Mouse (Mus musculus) hindbrain, embryonic 11.5 days (tissue): ENCODE results near the gene Zfhx3. TPM values are rescaled to one million over a fixed set of nuclear protein-coding genes. Genes with fewer than 3 reads are reported as not detected.

Experiments used
- ATAC-seq: fragments of 200-750 bp; cut with Nextera tagmentation; 2 replicates; pipeline ENCODE4 v1.8.0; 2017; ENCODE audit warnings: mild to moderate bottlenecking, moderate TSS enrichment, moderate library complexity; ENCODE audit not compliant: low FRiP score
- DNase-seq: peaks from one replicate; pipeline ENCODE4 v3.0.0-alpha.2; 2015; ENCODE audit warnings: low spot score
- H3K27ac ChIP-seq: fragments of 300-500 bp; sonication (generic); 2 replicates; pipeline ENCODE4 v1.5.1; 2014; ENCODE audit warnings: mild to moderate bottlenecking, low read depth, low read length
- H3K27me3 ChIP-seq: fragments of 300-500 bp; sonication (generic); 2 replicates; pipeline ENCODE4 v1.6.1; 2014; ENCODE audit warnings: mild to moderate bottlenecking, low read length, moderate library complexity, mixed read lengths; ENCODE audit not compliant: control insufficient read depth, insufficient read depth
- H3K36me3 ChIP-seq: fragments of 300-500 bp; sonication (generic); 2 replicates; pipeline ENCODE4 v1.6.1; 2014; ENCODE audit warnings: mild to moderate bottlenecking, low read length, moderate library complexity, mixed read lengths; ENCODE audit not compliant: control insufficient read depth, insufficient read depth
- H3K4me1 ChIP-seq: fragments of 300-500 bp; sonication (generic); replicated peaks from 2 replicates; pipeline ENCODE4 v1.6.1; 2014; ENCODE audit warnings: low read length, mixed read lengths; ENCODE audit not compliant: control insufficient read depth, insufficient read depth
- H3K4me2 ChIP-seq: fragments of 300-500 bp; sonication (generic); replicated peaks from 2 replicates; pipeline ENCODE4 v1.6.1; 2014; ENCODE audit warnings: mild to moderate bottlenecking, low read depth, low read length
- H3K4me3 ChIP-seq: fragments of 300-500 bp; sonication (generic); 2 replicates; pipeline ENCODE4 v1.5.1; 2014; ENCODE audit warnings: low read depth, low read length
- H3K9ac ChIP-seq: fragments of 300-500 bp; sonication (generic); 2 replicates; pipeline ENCODE4 v1.6.1; 2014; ENCODE audit warnings: low read depth, low read length
- H3K9me3 ChIP-seq: fragments of 300-500 bp; sonication (generic); 2 replicates; pipeline ENCODE4 v1.6.1; 2016; ENCODE audit warnings: low read length; ENCODE audit not compliant: control insufficient read depth
- WGBS: fragments of 180-500 bp; shearing (Covaris S2); extraction: QIAGEN DNeasy Blood & Tissue Kit; methylation state at CpG from one replicate; pipeline ENCODE4 v1.1.7; 2014; 5-methylcytosine and 5-hydroxymethylcytosine counted together
- polyA plus RNA-seq: library from polyadenylated mRNA; unstranded; fragments of >200 nt; fragmentation: Nextera tagmentation; extraction: Ambion mirVana; gene quantifications from 2 replicates; pipeline ENCODE4 v1.2.1, GENCODE M21; 2014

Zfhx3 gene
- polyA plus RNA-seq, 1 experiment from 2014 or later = 47.1 TPM

DNA sequence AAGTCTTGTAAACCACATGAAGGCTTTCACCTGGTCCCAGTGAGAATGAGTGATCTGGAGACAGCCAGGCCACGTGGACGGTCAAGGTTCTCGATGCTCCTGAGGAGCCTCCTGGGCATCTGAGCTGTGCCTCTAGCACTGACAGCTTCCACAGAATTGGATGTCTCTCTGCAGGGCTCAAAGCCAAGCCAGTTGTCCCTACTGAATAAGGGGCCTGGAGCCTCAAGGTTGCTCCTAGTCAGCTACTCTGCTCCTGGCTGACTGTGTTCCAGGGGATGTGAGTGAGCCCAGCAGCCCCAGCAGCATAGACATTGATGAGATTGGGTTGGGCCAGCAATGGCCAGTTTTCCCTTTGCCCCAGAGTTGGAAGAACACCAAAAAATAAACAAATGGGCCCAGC is 927.9 kb downstream of the Zfhx3 start:
- no peaks in the 10 kb centered on the region for H3K27me3 ChIP-seq
- H3K4me2 ChIP-seq = no peak overlapping the region
- 96% methylated on average over 3 of the region's 3 CpGs for WGBS
- no peak overlapping the region for H3K27ac ChIP-seq
- no peak overlapping the region for H3K9ac ChIP-seq
- H3K4me3 ChIP-seq = no peak overlapping the region
- no peaks in the 10 kb centered on the region; the same call in 1 of the 2 replicates for H3K4me1 ChIP-seq
- H3K36me3 ChIP-seq = no peaks in the 10 kb centered on the region
- H3K9me3 ChIP-seq = no peaks in the 10 kb centered on the region
- no peak for DNase-seq
- no peak for ATAC-seq

DNA sequence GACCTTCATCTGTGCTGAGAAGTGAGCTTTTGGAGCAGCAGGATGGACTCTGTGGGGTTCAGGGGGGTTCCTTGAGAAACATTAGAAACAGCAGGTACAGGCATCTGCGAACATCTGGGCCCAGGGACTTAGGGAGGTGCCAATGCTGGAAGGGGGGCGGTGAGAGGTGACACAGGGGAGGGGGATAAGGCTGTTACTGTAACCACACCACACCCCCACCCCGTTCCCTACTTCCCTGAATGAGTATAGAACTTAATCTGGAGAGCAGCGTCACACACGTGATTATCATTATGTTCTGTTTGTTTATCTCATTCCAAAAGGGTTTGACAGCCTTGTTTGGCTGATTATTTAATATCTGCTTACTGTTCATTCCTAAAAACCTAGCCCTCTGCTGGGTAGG is 933.3 kb downstream of the Zfhx3 start:
- H3K4me2 ChIP-seq = no peak overlapping the region
- no peak overlapping the region for H3K4me3 ChIP-seq
- no peak overlapping the region for H3K27ac ChIP-seq
- no peaks in the 10 kb centered on the region for H3K4me1 ChIP-seq
- WGBS = 86% methylated on average over 5 of the region's 5 CpGs
- H3K9ac ChIP-seq = no peak overlapping the region
- no peak for DNase-seq
- H3K9me3 ChIP-seq = no peaks in the 10 kb centered on the region
- ATAC-seq = no peak
- H3K36me3 ChIP-seq = no peaks in the 10 kb centered on the region
- no peaks in the 10 kb centered on the region for H3K27me3 ChIP-seq

DNA sequence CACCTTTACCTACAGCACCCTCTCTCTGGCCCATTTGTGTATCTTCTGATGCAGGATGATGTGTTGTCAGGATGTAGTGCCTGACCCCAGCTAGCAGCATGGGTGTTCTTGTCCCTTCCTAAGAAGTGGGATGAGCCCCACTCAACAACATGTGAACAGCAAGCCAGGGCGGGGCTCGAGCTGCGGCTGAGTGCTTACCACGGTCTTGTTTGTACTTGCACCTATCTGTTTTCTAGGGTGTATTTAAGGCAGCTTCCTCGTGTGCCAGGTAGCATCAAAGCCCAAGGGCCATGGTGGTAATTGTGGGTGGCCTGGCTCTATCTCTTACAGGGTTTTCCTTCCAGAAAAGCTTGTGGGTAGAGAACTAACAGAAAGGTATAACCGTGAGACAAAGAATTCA is 937.7 kb downstream of the Zfhx3 start:
- 93% methylated on average over 6 of the region's 6 CpGs for WGBS
- Histone ChIP-seq H3K4me3 (no peak overlapping the region), H3K9ac (no peak overlapping the region), H3K4me1 (peaks cover 5% of the 10 kb centered on the region; the same call in 1 of the 2 replicates), H3K27ac (no peak overlapping the region), H3K4me2 (no peak overlapping the region), H3K27me3 (no peaks in the 10 kb centered on the region), H3K9me3 (no peaks in the 10 kb centered on the region), H3K36me3 (no peaks in the 10 kb centered on the region)
- DNase-seq (no peak), ATAC-seq (no peak)

DNA sequence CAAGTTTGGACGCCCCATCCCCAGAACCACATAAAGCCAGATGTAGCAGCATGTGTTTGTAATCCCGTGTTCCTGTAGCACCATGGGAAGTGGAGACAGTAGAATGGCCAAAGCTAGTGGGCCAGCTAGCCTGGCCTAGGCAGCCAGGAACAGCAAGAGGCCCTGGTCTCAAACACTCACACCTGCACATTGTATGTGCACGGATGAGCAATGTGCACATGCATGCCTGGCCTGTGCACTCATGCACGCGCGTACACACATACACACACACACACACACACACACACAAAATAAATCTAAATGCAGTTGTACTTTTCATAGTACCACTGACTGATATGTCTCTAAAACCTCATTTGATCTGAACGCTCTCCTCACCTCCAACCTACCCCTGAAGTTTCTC is 938.9 kb downstream of the Zfhx3 start:
- no peak overlapping the region for H3K4me2 ChIP-seq
- H3K27me3 ChIP-seq = no peaks in the 10 kb centered on the region
- H3K27ac ChIP-seq = no peak overlapping the region
- ATAC-seq = no peak
- no peaks in the 10 kb centered on the region for H3K9me3 ChIP-seq
- no peak overlapping the region for H3K9ac ChIP-seq
- H3K36me3 ChIP-seq = no peaks in the 10 kb centered on the region
- peaks cover 10% of the 10 kb centered on the region; the same call in 1 of the 2 replicates for H3K4me1 ChIP-seq
- WGBS = 92% methylated on average over 7 of the region's 7 CpGs
- no peak for DNase-seq
- H3K4me3 ChIP-seq = no peak overlapping the region

DNA sequence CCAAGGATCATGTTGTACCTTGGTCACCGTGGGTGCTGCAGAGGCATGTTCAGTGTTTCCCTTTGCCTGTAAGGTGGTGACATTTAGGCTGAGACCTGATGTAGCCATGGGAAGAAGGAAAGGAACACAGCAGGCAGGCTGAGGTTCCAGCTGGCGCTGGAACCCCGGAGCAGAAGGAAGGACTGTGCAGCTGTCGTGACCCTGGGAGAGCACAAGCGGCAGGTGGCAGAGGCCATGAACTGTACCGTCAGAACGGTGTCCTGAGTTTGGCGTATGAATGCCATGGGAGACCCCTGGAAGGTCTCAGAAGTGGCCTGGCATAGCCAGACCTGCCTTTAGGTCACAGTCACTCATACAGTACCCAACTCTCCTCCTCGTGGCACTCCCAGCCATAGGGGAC is 939.6 kb downstream of the Zfhx3 start:
- Histone ChIP-seq H3K9ac (no peak overlapping the region), H3K36me3 (no peaks in the 10 kb centered on the region), H3K27ac (no peak overlapping the region), H3K27me3 (no peaks in the 10 kb centered on the region), H3K4me2 (no peak overlapping the region), H3K4me3 (no peak overlapping the region), H3K4me1 (peaks cover 14% of the 10 kb centered on the region; the same call in 1 of the 2 replicates), H3K9me3 (no peaks in the 10 kb centered on the region)
- 78% methylated on average over 9 of the region's 9 CpGs for WGBS
- no peak for DNase-seq
- no peak for ATAC-seq

DNA sequence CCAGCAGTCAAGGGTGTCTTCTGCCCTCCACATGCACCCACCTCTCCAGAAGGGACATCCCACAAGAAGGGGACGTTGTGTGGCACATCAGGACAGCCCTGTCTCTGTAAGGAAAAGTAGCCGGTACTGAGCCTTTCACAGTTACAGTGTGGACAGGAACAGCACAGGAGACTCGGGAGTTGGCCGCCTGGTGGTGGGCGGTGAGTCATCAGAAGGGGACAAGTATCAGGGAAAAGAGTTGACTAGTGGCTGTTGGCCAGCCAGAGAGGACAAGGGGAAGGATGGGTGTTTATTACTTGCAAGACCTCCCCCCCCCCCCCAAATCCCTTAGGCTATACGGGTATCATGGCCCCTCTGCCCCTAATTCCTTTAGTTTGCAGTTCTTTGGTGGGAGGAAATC is 940.9 kb downstream of the Zfhx3 start:
- 88% methylated on average over 6 of the region's 6 CpGs for WGBS

DNA sequence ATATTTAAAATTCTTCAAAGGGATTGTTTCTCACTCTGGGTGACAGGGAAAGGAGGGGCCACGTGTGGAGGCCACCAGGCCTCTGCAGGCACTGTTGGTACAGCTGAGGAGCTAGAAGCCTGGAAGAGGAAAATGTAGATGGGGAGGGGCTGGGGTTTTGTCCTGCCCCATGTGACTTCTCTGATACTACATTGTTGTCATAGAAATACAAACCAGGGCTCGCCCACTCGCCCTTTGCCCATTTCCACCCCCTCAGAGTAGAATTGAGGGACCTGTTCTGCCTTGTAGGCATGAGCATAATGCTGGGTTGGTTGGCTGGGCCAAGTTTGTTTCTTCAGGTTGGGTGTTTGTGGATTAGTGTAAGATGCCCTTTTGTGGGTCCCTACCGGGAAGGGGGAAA is 942.5 kb downstream of the Zfhx3 start:
- H3K27me3 ChIP-seq = no peaks in the 10 kb centered on the region
- no peaks in the 10 kb centered on the region for H3K9me3 ChIP-seq
- ATAC-seq = no peak
- H3K36me3 ChIP-seq = no peaks in the 10 kb centered on the region
- peaks cover 16% of the 10 kb centered on the region; the same call in 1 of the 2 replicates for H3K4me1 ChIP-seq
- H3K9ac ChIP-seq = no peak overlapping the region
- H3K4me3 ChIP-seq = no peak overlapping the region
- no peak overlapping the region for H3K4me2 ChIP-seq
- H3K27ac ChIP-seq = 0 out of 2 replicates have a peak overlapping the region, but pooled peaks have one; percentile 59
- DNase-seq = no peak
- 38% methylated on average over 4 of the region's 4 CpGs for WGBS

More for the DNA sequence above, 940.9 kb downstream of the Zfhx3 start:
- no peak overlapping the region for H3K9ac ChIP-seq
- DNase-seq (no peak), ATAC-seq (no peak)
- no peak overlapping the region for H3K27ac ChIP-seq
- no peaks in the 10 kb centered on the region for H3K9me3 ChIP-seq
- no peaks in the 10 kb centered on the region for H3K27me3 ChIP-seq
- no peaks in the 10 kb centered on the region for H3K36me3 ChIP-seq
- no peak overlapping the region for H3K4me2 ChIP-seq
- H3K4me1 ChIP-seq = peaks cover 14% of the 10 kb centered on the region; the same call in 1 of the 2 replicates
- no peak overlapping the region for H3K4me3 ChIP-seq

DNA sequence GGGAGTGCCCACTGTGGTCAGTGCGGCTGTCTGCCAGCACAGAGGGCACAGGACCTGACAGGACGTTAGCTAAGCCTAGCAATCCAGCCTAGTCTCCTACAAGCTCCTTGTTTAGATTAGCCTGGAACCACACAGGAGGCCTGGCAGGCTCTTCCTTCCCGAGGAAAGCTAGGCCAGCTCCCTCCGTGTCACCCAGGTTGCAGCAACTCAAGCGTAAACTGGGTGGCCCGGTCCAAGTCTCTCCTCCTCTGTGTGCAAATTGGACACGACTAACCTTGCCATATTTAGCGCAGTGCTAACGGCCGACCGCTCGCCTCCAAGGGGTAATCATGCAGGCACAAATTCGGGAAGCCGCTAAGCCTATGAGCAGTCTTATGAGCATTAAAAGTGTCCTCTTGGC is 943.0 kb downstream of the Zfhx3 start:
- H3K27me3 ChIP-seq = no peaks in the 10 kb centered on the region
- DNase-seq (no peak), ATAC-seq (no peak)
- no peaks in the 10 kb centered on the region for H3K9me3 ChIP-seq
- H3K4me2 ChIP-seq = no peak overlapping the region
- no peaks in the 10 kb centered on the region for H3K36me3 ChIP-seq
- H3K27ac ChIP-seq = peak overlapping the region; percentile 59
- peaks cover 16% of the 10 kb centered on the region; the same call in 1 of the 2 replicates for H3K4me1 ChIP-seq
- WGBS = 34% methylated on average over 14 of the region's 14 CpGs
- H3K4me3 ChIP-seq = no peak overlapping the region
- H3K9ac ChIP-seq = no peak overlapping the region

DNA sequence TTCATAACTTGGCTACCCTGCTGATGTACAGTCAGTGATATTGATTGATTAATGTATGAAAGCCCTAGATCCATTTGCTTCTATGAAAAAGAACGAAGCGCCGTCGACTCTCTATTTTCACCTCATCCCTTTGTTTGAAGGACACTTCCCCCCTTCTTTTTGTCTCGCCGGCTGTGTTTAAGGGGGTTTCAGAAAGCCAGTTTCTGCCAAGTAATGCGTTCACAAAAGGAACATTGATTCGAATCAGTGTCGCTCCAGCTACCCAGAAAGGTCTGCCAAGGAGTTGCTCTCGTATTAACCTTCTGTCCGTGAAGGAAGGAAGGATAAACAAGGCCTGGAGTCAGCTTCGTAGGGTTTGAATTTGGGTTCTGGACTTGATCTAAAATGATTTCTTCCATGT is 943.4 kb downstream of the Zfhx3 start:
- Histone ChIP-seq H3K4me3 (no peak overlapping the region), H3K36me3 (no peaks in the 10 kb centered on the region), H3K27me3 (no peaks in the 10 kb centered on the region), H3K27ac (peak overlapping the region; percentile 59), H3K9me3 (no peaks in the 10 kb centered on the region), H3K4me2 (no peak overlapping the region), H3K4me1 (peaks cover 16% of the 10 kb centered on the region; the same call in 1 of the 2 replicates), H3K9ac (no peak overlapping the region)
- no peak for ATAC-seq
- 46% methylated on average over 12 of the region's 12 CpGs for WGBS
- no peak for DNase-seq
